Comparison of ENCODE assay signal across 27 mouse cellular contexts in genomic region chr4:48636831-48637230, GRCm38 (mm10). TPM values are rescaled to one million over a fixed set of nuclear protein-coding genes. Genes with fewer than 3 reads are reported as not detected.
"Had no signal": no experiment of that assay in that cellular context is flagged by ENCODE, and none has a peak within 500 bp of the region (broad histone marks: within the 10 kb centered on the region; RNA-seq: fewer than 3 reads in every experiment).

No protein-coding gene starts in this region.

- H3K36me3 ChIP-seq: heart, embryonic 15.5 days; liver, embryonic 13.5 days had no signal

- H3K4me2 ChIP-seq: heart, embryonic 11.5 days; heart, embryonic 13.5 days; heart, embryonic 15.5 days; hindbrain, embryonic 13.5 days; hindbrain, embryonic 15.5 days; kidney, embryonic 15.5 days; limb, embryonic 12.5 days; liver, embryonic 11.5 days; liver, embryonic 13.5 days had no signal

- H3K27ac ChIP-seq: heart, embryonic 13.5 days; heart, embryonic 15.5 days; hindbrain, embryonic 13.5 days; hindbrain, embryonic 15.5 days; hindbrain, postnatal 0 days; kidney, embryonic 15.5 days; kidney, postnatal 0 days; limb, embryonic 12.5 days; liver, embryonic 13.5 days had no signal

- H3K4me3 ChIP-seq: heart, embryonic 13.5 days; heart, embryonic 15.5 days; hindbrain, embryonic 13.5 days; hindbrain, embryonic 15.5 days; kidney, embryonic 15.5 days; limb, embryonic 12.5 days; liver, embryonic 13.5 days had no signal

- H3K27me3 ChIP-seq: heart, embryonic 13.5 days; heart, embryonic 15.5 days; hindbrain, embryonic 13.5 days; hindbrain, embryonic 15.5 days; kidney, embryonic 15.5 days; limb, embryonic 12.5 days; liver, embryonic 13.5 days had no signal

- H3K4me1 ChIP-seq: hindbrain, embryonic 15.5 days; limb, embryonic 12.5 days; liver, embryonic 13.5 days had no signal

- H3K9me3 ChIP-seq: heart, embryonic 13.5 days; heart, embryonic 15.5 days; hindbrain, embryonic 13.5 days; hindbrain, embryonic 15.5 days; kidney, embryonic 15.5 days; limb, embryonic 12.5 days; liver, embryonic 13.5 days had no signal

- H3K9ac ChIP-seq: forebrain, postnatal 0 days; heart, embryonic 13.5 days; heart, embryonic 15.5 days; hindbrain, embryonic 13.5 days; hindbrain, embryonic 15.5 days; kidney, embryonic 15.5 days; limb, embryonic 12.5 days; liver, embryonic 13.5 days had no signal

- DNase-seq: forebrain, postnatal 0 days; gastrocnemius, postnatal 14 days; gastrocnemius, postnatal 36 days; heart, adult 18-20 months; heart, postnatal 14 days; heart, postnatal 36 days; kidney, adult 11 months; kidney, adult 2 months; kidney, adult 9 months; kidney, postnatal 14 days; kidney, postnatal 36 days; layer of hippocampus, adult 9-11 months; layer of hippocampus, postnatal 36 days; left cerebral cortex, postnatal 4 days; liver; liver, embryonic 13.5 days had no signal

- ATAC-seq: forebrain, postnatal 0 days; hindbrain, postnatal 0 days had no signal

RNA-seq across cellular contexts. Expression of gene Cavin4, which starts 26.5 kb away (rescaled TPM):
- polyA plus RNA-seq: large intestine, adult 2 months had no signal
